Mouse (Mus musculus) embryonic fibroblast, embryonic 13.5 days (primary cell): ENCODE results near the gene Btnl2. TPM values are rescaled to one million over a fixed set of nuclear protein-coding genes. Genes with fewer than 3 reads are reported as not detected.

ENCODE experiments used
- H3K27ac ChIP-seq: 2 replicates; pipeline ENCODE4 v1.5.1; 2012; ENCODE audit warnings: low read length, control low read depth, inconsistent platforms; ENCODE audit not compliant: insufficient read depth
- H3K4me1 ChIP-seq: 2 replicates; pipeline ENCODE4 v1.6.1; 2011; ENCODE audit warnings: low read length; ENCODE audit not compliant: control insufficient read depth, insufficient read depth
- H3K4me3 ChIP-seq: 2 replicates; pipeline ENCODE4 v1.5.1; 2011; ENCODE audit warnings: mild to moderate bottlenecking, control low read depth, low read length; ENCODE audit not compliant: insufficient read depth
- CTCF ChIP-seq: IDR thresholded peaks from 2 replicates; pipeline ENCODE4 v1.5.1; 2011; ENCODE audit warnings: mild to moderate bottlenecking, control low read depth, low read length, moderate library complexity, borderline replicate concordance; ENCODE audit not compliant: insufficient read depth
- POLR2A ChIP-seq: IDR thresholded peaks from 2 replicates; pipeline ENCODE4 v1.6.1; 2011; ENCODE audit warnings: low read depth, mild to moderate bottlenecking, control low read depth, low read length, moderate library complexity
- polyA plus RNA-seq: library from polyadenylated mRNA; stranded (reverse); fragments of >200 nt; gene quantifications from 2 replicates; pipeline ENCODE4 v1.2.4, GENCODE M21; 2011; ENCODE audit warnings: low read depth; ENCODE audit not compliant: missing spikeins, insufficient read length

The Btnl2 gene
- polyA plus RNA-seq, 1 experiment, result not detected

GRCm38 (mm10) chr17:34377450-34378209, 23.0 kb downstream of the Btnl2 start:
- H3K4me1 ChIP-seq, result no peaks in the 10 kb centered on the region
- TF ChIP-seq CTCF, result no peak
- TF ChIP-seq POLR2A, result no peak
- H3K27ac ChIP-seq, result no peak overlapping the region
- no peak overlapping the region for H3K4me3 ChIP-seq

- no peak overlapping the region for H3K27ac ChIP-seq
- TF ChIP-seq POLR2A, result no peak
- no peak for TF ChIP-seq CTCF
- no peaks in the 10 kb centered on the region for H3K4me1 ChIP-seq
- no peak overlapping the region for H3K4me3 ChIP-seq
These were observed 24.1 kb downstream of the Btnl2 start for GRCm38 (mm10) chr17:34378716-34379115.

GRCm38 (mm10) chr17:34379451-34379850, 24.8 kb downstream of the Btnl2 start:
- H3K4me1 ChIP-seq, result no peaks in the 10 kb centered on the region
- H3K27ac ChIP-seq, result no peak overlapping the region
- H3K4me3 ChIP-seq, result no peak overlapping the region
- TF ChIP-seq CTCF (no peak), POLR2A (no peak)

- TF ChIP-seq CTCF (no peak), POLR2A (no peak)
- Histone ChIP-seq H3K4me1 (no peaks in the 10 kb centered on the region), H3K27ac (no peak overlapping the region), H3K4me3 (no peak overlapping the region)
These were observed 27.3 kb downstream of the Btnl2 start for GRCm38 (mm10) chr17:34381876-34382275.

- Histone ChIP-seq H3K27ac (no peak overlapping the region), H3K4me3 (no peak overlapping the region), H3K4me1 (no peaks in the 10 kb centered on the region)
- no peak for TF ChIP-seq CTCF
- TF ChIP-seq POLR2A, result no peak
These were observed 28.6 kb downstream of the Btnl2 start for GRCm38 (mm10) chr17:34383212-34383611.

- TF ChIP-seq CTCF (no peak), POLR2A (no peak)
- H3K27ac ChIP-seq, result no peak overlapping the region
- no peak overlapping the region for H3K4me3 ChIP-seq
- no peaks in the 10 kb centered on the region for H3K4me1 ChIP-seq
These were observed 30.1 kb downstream of the Btnl2 start for GRCm38 (mm10) chr17:34384699-34385098.

GRCm38 (mm10) chr17:34386656-34387055, 32.0 kb downstream of the Btnl2 start:
- Histone ChIP-seq H3K4me3 (no peak overlapping the region), H3K4me1 (no peaks in the 10 kb centered on the region), H3K27ac (no peak overlapping the region)
- TF ChIP-seq CTCF (no peak), POLR2A (no peak)

- Histone ChIP-seq H3K27ac (no peak overlapping the region), H3K4me3 (no peak overlapping the region), H3K4me1 (no peaks in the 10 kb centered on the region)
- TF ChIP-seq POLR2A, result no peak
- peak; percentile 62; the same call in 1 of the 2 replicates for TF ChIP-seq CTCF
These were observed 33.9 kb downstream of the Btnl2 start for GRCm38 (mm10) chr17:34388513-34388912.

- H3K27ac ChIP-seq, result no peak overlapping the region
- no peak for TF ChIP-seq POLR2A
- no peak for TF ChIP-seq CTCF
- H3K4me3 ChIP-seq, result no peak overlapping the region
- no peaks in the 10 kb centered on the region for H3K4me1 ChIP-seq
These were observed 36.9 kb downstream of the Btnl2 start for GRCm38 (mm10) chr17:34391507-34391906.

GRCm38 (mm10) chr17:34392321-34392720, 37.7 kb downstream of the Btnl2 start:
- H3K27ac ChIP-seq, result no peak overlapping the region
- no peak for TF ChIP-seq CTCF
- TF ChIP-seq POLR2A, result no peak
- H3K4me1 ChIP-seq, result no peaks in the 10 kb centered on the region
- H3K4me3 ChIP-seq, result peak overlapping the region; percentile 37

GRCm38 (mm10) chr17:34397357-34397756, 42.7 kb downstream of the Btnl2 start:
- Histone ChIP-seq H3K4me3 (no peak overlapping the region), H3K4me1 (no peaks in the 10 kb centered on the region), H3K27ac (no peak overlapping the region)
- TF ChIP-seq CTCF (peak; percentile 6; the same call in 1 of the 2 replicates), POLR2A (no peak)
